Mouse (Mus musculus): ENCODE measurements at regions not wholly inside any gene's neighbourhood (a gene's known extent, or its start where the extent isn't known, plus 50 kb on each side); places are given as distances from the start of the nearest gene placed in this dataset.

DNA sequence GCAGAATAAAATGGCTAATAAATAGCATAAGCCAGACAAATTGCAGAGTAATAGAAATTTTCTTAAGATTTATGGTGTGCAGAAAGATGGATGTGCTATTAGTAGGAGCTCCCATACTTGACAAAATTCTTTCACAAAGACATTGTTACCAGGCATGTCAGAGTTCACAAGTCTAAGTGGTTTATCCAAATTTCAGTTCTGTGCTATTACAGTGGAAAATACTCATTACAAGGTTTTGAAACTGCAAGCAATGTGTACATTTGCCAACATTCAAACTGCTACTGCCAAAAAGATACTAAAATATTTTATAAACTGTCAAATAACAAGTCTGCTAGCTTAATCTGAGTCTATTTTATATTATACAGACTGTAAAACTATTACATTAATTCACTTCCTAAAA is 1550.2 kb upstream of the Acvr2a start:
- DNase-seq (ENCODE audit: low read depth, low spot score) = no peak

DNA sequence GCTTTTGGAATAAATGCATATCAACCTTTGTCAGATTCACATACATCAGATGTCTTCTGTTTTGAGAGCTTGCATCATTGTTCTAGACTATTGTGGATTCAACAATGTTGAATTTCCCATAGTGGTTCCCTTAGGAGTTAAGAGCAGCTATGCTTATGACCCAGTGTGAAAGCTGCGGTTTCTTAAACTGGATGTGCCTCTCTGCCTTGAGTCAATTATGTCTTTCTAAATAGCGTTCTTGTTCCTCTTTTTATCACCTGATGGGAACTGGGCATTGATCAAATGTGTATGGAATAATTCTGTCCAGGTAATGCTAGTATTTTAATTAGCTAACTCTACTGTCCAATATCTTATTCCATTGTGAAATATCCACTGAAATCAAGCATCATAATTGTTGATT is 1548.0 kb upstream of the Acvr2a start:
- DNase-seq (ENCODE audit: low read depth, low spot score) = no peak

DNA sequence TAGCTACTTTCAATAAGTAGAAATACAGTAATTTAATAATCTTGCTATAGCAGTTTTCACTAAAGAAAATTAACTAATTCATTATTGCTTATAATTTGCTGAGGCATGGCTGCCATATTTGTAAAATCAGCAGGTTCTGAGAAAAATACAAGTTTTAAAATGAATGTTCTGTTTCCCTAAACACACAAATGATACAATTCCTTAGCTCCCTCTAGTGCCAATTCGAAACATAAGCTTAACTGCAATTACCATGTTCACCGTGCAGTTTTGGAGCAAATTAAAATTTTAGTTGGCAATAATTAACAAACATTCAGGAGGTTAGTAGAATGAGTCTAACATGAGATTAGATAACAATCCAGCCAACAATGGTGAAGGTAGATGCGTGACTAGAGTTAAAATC is 1518.4 kb upstream of the Acvr2a start:
- DNase-seq (ENCODE audit: low read depth, low spot score) = no peak

DNA sequence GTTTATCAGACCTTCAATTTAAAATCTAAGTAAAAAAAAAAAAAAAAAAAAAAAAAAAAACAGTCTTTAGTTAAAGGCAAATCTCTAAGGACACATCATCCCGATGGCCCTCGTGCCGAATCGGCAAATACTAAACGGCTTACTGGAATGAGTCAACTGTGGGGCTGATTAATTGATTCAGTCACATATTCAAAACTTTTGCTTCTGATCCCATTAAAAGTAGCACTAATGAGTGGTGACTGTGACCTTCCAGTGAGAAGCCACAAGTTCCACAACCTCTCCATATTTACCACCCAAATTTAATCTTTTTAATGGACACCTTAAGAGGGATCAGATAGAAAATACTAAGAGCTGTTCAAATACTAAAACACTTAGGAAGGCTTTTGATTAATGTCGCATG is 1511.9 kb upstream of the Acvr2a start:
- DNase-seq (ENCODE audit: low read depth, low spot score) = no peak

DNA sequence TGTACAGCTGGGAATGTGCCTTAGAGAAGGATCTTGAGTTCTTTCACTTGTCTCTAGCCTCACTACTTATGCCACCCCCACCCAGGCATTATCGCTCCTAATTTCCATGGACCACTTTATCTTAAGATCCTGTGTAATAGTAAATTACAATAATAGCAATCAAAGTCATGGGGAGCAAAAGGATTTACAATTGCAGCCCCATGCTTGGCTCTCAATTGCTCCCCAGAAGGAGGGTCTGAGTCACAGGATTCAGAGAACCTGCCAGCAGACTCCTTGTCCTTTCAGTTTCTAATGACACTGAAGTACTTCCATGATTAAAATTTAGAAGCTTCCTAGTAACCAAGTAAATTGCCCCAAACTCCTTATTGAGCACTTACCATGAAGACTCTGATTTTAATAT is 1483.3 kb upstream of the Acvr2a start:
- no peak for DNase-seq (ENCODE audit: low read depth, low spot score)

DNA sequence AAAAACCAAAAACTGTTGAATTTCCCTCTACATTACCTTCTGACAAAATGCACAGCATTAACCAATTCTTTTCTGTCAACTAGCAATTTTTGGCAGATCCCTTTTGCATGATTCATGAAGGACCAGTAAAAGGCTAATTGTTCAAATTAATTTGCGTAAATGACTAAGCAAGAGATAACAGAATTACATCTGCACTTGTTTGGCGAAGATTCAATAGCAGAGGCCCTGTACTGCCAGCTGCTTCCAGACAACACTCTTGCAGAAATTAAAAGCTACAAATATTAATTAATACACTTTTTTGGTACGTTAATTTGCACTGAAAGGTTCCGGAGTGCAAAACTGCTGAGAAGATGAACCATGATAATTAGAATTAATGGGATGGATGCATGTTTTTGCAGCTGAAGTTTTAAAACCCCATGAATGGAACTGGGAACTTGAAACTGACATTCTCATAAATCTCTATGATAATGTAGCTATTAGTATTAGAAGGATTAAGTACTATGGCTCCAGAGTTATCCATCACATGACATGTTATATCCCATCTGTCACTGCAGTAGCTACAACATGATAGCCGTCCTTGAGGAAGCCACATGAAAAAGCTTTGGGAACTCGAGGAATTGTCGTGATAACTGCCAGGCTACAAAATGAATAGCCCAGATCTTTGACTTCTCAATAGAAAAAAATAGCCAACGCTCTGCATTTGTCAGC is 1479.3 kb upstream of the Acvr2a start:
- DNase-seq (ENCODE audit: low read depth, low spot score) = peak; percentile 35

DNA sequence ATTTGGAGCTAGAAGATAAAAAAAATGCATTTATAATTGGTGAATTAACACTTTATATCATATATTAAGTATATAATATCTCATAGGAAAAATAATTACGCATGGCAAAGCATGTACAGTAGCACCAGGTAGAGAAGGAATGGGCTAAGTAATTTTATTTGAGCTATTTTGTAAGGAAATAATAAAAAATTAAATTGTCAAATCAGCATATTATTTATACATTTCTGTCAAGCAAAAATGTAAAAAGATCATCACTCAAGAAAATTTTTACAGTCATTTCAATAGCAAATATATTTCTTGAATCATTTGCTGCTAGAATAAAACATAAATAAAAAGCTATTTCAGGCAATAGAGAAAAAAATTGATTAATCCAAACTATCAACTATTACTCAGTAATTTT is 1450.4 kb upstream of the Acvr2a start:
- no peak for DNase-seq (ENCODE audit: low read depth, low spot score)

DNA sequence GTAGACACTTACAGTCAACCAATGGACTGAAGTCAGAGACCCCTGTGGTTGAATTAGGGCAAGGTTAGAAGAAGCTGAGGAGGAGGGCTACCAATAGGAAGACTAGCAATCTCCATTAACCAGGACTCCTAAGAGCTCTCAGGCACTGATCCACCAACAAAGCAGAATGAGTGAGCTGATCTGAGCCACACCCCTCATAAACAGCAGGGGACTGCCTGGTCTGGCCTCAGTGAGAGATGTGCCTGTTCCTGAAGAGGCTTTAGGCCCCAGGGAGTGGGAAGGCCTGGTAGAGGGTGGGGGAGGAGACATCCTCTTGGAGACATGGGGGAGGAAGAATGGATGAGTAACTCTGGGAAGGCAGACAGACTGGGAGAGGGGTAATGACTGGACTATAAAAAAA is 1445.6 kb upstream of the Acvr2a start:
- no peak for DNase-seq (ENCODE audit: low read depth, low spot score)

All from mesoderm, embryonic 11.5 days (tissue).